Mouse (Mus musculus): Measurements from ENCODE around the gene Slc6a19.

DNA sequence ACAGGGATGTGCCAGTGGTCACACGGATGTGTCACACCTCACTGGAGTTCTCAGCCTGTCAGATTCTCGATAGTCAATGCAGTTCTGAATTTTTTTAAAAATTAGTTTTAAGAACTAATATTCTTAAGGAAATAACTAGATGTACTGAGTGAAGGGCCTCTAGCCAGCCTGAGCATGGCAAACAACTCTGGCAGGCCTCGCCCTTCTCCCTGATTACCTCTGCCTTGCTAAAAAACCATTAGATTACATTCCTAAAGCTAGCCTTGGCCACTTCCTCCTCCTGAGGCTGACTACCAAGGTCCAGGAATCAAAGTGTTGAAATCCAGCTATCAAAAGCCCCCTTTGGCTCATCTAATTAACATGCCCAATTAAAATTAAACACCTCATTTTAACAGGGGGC lies 46.6 kb upstream of the Slc6a19 start:
- TF ChIP-seq GATA1 (IDR thresholded peaks at IDR 0.05; ENCODE audit: borderline replicate concordance, low read length) (no peak), FLI1 (IDR thresholded peaks at IDR 0.05; ENCODE audit: low read length) (no peak)

All from megakaryocyte, embryonic 14.5 days (primary cell).